Mouse (Mus musculus) effector memory CD4-positive, alpha-beta T cell, adult 7 months (primary cell): Measurements from ENCODE around the gene Gm17409. TPM values are rescaled to one million over a fixed set of nuclear protein-coding genes. Genes with fewer than 3 reads are reported as not detected.

ENCODE experiments used
- polyA plus RNA-seq: library from polyadenylated mRNA; unstranded; fragments of 100-300 nt; shearing (Covaris generic); gene quantifications from one replicate; pipeline ENCODE4 v1.2.1, GENCODE M21; 2017

Gene Gm17409
- not detected for polyA plus RNA-seq

GRCm38 (mm10) chr2:58469816-58470215, at the start of gene Gm17409:
Gene Gm17409, plus strand, starts transcription at chr2:58470116.

Other genes starting within 250 kb of the Gm17409 start
- gene Acvr1c, start 112.2 kb upstream of the Gm17409 start, polyA plus RNA-seq: 0.44 TPM
- gene Acvr1, start 97.0 kb downstream of the Gm17409 start, polyA plus RNA-seq: 0.73 TPM
- not detected for gene Upp2, start 97.2 kb downstream of the Gm17409 start, polyA plus RNA-seq